Mouse (Mus musculus) gastrocnemius, postnatal 10 days (tissue): ENCODE measurements around the gene Cntnap5b. TPM values are rescaled to one million over a fixed set of nuclear protein-coding genes. Genes with fewer than 3 reads are reported as not detected.
"Not testable (repeated sequence)": the region's sequence is repeated elsewhere in the genome, so short reads cannot be mapped to it uniquely, and the experiment has no call there.

Experiments
- DNase-seq: peaks from one replicate; pipeline ENCODE4 v3.0.0; 2021; ENCODE audit warnings: mixed read lengths
- long read RNA-seq, 2 experiments: library from polyadenylated mRNA; stranded (forward); transcript quantifications; one replicate each; pipeline ENCODE4 v2.0.0; 2021
- total RNA-seq, 2 experiments: library from RNA; stranded (reverse); gene quantifications; 2 replicates each; pipeline ENCODE4 v1.2.3; 2021

Cntnap5b gene
- total RNA-seq: under 1 TPM; 0.26 to 0.27 TPM
- long read RNA-seq, experiment 1: 0 reads
- long read RNA-seq, experiment 2: 0 reads

GRCm38 (mm10) chr1:99772614-99773013 is at the start of gene Cntnap5b:
Cntnap5b (plus strand) TSS chr1:99772765.
- DNase-seq: no peak

DNA sequence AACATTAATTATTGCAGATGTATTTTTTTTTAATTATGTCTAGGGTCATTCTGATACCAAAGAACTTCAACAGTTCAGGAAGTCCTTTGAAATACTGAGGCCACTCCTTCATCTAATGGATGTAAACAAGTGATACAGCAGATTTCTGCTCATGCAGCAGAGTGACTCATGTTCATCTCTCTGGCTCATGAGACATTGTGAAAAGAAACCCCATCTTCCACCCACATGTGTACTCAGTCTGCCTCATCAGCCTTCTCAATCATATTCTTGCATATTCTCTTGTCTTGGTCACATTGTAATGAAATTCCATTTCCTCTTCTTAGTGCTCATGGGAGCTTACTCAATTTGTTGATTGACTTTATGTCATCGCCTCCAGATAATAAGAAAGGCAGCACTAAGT is 12.6 kb upstream of the Cntnap5b start:
- DNase-seq: no peak

DNA sequence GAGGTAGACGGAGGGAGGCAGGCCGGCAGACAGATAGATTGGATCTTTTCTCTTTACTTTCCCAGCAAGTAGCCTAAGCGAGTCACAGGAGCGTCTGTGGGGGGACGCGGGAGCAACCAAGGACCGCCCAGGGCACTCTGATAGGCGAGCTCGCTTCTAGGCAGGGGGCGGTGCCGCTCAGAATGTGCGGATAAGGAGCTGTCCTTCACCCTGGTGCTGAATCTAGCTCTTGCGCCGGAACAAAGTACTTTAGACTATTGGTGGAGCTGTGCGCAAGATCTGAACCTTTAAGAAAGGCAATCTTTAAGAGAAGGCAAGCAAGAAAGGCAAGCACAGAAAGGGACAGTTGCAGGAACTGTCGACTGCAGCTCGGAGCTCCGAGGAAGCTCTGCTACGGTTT is 382 bp upstream of the Cntnap5b start:
- DNase-seq: peak; percentile 55

DNA sequence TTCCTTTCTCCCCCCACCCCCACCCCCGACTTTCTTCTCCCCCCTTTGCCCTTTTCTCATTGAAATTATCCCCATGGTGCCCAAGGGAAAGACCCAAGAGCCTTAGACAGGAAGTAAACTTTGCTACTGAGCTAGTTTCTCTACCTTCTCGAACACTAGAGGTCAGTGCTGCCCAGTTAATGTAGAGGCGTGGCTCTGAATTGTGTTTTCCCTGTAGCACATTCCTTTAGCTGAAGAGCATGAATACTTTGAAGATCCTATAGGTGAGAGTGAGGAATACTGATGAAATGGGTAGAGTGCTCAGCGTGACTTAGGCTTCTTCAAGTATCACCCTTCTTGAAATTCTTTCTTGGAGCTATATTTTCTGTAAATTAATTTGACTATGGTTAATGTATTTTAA is 1.6 kb downstream of the Cntnap5b start:
- DNase-seq: no peak

GRCm38 (mm10) chr1:99813334-99814110 is 41.0 kb downstream of the Cntnap5b start:
- no peak for DNase-seq

DNA sequence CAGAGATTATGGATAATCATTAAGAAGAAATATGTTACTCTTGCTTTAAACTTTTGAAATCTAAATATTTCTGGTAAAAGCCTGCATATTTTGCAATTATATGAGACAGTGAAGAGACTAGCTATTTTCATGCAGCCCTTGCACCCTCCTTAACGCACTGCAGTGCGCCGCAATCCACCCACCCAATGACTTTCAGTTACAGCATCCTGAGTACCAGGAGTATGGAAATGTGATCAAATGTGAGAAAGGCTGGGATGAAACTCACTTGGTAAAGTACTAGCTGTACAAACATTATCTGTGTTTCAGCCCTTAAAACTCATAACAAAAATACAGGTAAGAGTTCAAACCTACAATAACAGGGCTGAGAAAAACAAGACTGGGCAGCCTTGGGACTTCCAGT is 99.8 kb downstream of the Cntnap5b start:
- DNase-seq: no peak

GRCm38 (mm10) chr1:99907774-99908173 is 135.2 kb downstream of the Cntnap5b start:
- DNase-seq: no peak

DNA sequence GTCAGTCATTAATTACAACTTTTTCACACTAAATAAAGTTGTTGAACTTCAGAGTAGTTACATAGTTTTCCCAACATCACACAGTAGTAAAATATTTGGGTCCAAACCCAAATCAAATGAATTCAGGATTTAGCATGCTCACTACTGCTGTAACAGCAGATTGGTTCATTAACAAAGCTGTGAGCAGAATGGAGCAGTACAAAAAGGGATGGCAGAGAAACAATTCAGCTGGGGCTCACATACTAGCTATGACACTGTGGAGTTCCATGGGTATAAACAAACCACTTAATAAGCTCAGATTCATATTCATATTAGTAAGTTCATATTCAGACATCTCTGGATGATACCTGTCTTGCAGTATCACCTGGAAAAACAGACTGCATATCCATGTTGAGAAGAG is 170.9 kb downstream of the Cntnap5b start:
- no peak for DNase-seq

DNA sequence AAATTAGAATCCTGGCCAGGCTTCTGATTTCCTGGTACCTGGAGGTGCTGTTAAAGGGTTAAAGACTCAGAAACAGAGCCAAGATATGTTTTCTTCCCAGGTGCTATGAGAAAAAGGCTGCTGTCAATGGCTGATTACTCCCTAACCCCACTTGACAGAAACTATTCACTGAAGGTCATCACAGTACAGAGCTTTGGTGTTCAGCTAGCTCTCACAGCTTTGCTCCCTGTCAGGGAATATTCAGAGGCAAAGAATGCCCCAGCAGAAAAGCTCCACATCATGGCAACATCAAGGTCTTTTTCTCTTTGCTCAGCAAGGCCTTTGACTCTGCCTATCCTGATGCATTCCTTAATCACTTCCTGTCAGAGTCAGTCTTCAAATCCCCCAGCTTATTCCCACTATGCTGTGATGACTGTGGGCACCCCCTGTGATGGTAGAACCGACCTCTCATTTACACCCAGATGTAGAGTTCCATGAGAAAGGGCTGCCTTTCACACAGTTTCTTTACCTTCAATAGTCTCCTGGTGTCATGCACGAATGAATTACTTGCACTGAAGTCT is 186.9 kb downstream of the Cntnap5b start:
- DNase-seq: no peak

- no peak for DNase-seq
These were observed 194.9 kb downstream of the Cntnap5b start for GRCm38 (mm10) chr1:99967300-99968089.

DNA sequence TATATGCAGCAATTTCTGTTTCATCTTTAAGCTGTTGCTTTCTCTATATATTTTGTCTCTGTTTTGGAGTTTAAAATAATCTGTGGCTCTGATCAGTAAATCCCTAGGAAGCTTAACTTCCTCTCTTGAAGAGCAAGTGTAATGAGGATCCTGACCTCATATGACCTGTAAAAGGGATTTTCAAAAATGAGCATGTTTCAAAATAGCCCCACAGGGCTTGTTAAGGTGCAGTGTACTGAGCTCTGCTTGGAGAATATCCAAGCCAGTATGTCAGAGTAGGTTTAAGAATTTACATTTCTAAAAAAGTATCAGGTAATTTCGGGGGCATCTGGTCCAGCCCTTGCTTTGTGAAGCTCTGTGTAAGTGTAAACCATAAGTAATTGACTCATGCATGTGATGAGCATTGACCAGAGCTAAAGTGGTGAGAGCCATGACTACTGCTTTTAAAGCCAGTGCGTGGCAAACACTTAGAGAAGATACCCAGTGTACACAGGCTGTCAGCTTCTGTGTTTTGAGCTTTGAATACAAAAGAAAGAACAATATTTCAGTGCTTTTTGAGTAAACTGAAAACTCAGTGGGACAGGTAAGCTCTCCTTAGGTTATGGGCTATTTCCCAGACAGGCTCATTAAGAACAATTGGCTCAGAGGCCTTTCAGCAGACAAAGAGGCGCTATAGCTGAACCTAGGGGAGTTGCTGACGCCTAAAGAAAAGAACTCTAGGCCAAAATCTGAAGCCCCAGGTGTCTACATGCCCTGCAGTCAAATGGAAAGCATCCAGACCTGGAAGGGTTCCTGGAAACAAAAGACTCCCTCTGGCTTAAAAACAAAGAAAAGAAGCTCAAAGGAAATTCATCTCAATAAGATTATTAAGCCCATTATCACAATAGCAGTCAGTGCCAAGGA is 197.9 kb downstream of the Cntnap5b start:
- DNase-seq: no peak

DNA sequence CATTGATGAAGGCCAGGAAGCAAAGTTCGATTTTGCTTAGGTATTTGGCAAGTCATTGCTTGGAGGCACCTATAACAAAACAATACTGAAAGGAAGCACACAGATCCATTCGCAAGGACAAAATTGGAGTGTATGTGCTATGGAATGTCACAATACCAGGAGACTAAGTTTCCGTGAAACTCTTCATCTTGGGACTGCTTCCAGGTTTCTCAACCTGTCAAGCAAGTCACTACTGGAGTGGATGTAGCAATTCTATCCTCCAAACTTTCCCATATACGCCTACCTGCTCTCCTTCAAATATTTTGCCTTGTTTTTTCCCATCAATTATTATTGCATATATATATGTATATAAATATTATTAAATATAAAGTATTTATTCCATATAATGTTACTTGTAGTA is 228.7 kb downstream of the Cntnap5b start:
- DNase-seq: not testable (repeated sequence)

- no peak for DNase-seq
These were observed 233.6 kb downstream of the Cntnap5b start for GRCm38 (mm10) chr1:100006021-100006745.

DNA sequence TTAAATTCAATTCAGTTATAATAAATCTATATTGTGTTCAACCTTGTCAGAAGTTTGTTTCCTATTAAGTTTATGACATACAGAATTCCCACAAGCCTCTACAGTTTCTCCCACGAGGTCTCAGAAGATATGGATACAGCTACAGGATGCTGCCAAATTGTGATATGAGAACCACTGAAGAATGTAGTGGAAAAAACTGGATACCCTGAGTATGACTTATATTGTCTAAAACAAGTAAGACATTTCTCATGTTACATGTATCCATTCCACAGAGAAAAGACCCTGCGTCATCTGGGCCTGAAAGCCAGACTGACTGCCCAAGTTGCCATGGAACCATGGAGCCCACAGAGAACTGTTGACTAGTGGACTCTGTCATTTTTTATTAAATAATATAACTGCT is 269.2 kb downstream of the Cntnap5b start:
- DNase-seq: no peak

GRCm38 (mm10) chr1:100079812-100080211 is 307.2 kb downstream of the Cntnap5b start:
- DNase-seq: no peak

- no peak for DNase-seq
These were observed 328.0 kb downstream of the Cntnap5b start for GRCm38 (mm10) chr1:100100516-100100915.

DNA sequence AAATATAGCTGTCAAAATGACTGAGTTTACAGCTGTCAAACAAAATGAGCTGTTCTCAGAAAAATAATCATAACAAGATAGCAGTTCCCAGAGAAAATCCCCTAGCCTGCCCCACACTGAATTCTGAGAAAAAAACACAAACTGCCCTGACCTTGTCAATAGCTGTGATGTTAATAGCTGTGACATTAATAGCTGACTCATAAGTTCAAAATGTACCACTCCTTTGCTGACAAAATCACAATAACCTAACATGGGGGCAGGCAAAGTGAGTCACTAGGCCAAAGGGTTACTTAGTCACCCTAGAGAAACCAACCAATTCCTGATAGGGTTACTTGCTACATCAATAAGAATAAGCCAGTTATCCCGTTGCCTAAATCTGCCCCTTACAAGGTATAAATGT is 328.5 kb downstream of the Cntnap5b start:
- DNase-seq: no peak

DNA sequence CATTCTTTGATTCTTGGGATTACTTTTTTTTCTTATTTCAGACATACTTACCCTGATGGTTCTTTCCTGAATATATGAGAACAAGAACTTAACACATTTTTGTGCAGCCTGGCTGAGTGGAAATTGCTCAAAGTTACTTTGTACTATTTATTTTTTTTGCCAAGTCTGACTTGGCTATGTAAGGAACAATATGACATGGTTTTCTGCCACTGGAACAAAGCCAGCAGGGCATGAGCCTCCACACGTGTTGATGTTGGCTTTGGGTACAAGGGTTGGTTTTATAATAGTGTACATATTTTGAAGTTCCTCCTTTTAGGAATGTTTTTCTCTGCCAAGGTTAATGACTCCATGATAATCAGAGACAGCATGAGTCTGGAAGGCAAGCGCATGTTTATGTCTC is 331.8 kb downstream of the Cntnap5b start:
- no peak for DNase-seq

DNA sequence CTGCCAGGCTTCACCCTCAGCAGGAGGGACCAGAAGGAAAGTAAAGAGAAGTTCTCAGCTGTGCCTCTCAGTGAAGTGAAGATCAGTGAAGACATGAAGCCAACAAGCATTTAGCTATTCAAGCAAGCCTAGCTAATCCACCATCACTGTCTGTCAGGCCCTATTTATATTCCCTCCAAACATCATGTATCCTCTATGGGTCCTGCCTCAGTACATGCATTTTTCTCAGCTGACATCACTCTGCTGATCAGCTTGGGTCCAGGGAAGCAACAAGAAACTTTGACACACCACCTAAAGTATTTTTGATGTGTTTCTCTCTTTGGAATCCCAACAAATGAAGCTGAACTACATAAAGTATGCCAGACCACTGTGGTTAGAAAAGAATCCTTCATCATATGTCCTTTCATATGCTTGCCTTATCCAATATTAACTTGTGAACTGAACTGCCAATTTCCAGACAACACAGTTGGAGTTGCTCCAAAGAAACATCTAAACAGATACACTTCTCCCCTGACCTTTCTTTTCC is 349.9 kb downstream of the Cntnap5b start:
- DNase-seq: no peak

DNA sequence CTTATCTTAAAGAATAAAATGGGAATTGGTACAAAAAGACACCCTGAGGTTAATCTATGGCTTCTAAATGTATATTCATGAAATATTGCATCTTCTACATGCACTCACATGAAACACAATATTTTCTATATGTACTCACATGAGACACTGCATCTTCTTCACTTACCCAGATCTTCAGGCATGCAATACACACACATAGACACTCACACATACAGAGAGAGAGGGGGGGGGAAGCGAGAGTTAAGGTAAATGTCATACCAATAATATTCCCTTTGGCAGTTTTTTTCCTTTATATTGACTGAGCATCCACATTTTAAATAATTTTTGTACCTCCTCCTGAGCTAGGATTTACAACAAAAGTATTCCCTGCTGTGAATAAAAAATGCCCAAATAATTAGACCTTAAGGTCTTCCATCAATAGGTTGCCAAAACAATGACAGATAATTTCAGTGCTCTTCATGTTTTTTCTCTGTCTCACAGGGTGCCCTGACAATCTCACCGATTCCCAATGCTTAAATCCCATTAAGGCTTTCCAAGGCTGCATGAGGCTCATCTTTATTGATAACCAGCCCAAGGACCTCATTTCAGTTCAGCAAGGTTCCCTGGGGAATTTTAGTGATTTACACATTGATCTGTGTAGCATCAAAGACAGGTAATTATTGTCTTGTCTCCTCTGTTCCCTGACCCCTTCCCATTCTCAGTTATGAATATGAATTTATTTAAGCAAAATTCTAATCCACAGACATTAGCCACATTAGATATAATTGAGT is 391.2 kb downstream of the Cntnap5b start:
- no peak for DNase-seq
